Mouse (Mus musculus): Measurements from ENCODE around the gene BC024978.

Gene BC024978

GRCm38 (mm10) chr7:27178324-27179216 lies 17.0 kb upstream of the BC024978 start, which contains the start of gene Rab4b:
Rab4b (minus strand) TSS chr7:27178896.
- DNase-seq = peak; percentile 100

GRCm38 (mm10) chr7:27179217-27179918 lies 16.2 kb upstream of the BC024978 start:
- DNase-seq = no peak

GRCm38 (mm10) chr7:27180036-27180435 lies 15.5 kb upstream of the BC024978 start:
- peak; percentile 63 for DNase-seq

GRCm38 (mm10) chr7:27180837-27181695 lies 14.5 kb upstream of the BC024978 start, which contains the start of the genes Gm21983 and Mia:
Gm21983 (minus strand) TSS chr7:27181086.
Mia (minus strand) TSS chr7:27181157.
- DNase-seq = no peak

GRCm38 (mm10) chr7:27182498-27182897 lies 13.1 kb upstream of the BC024978 start:
- no peak for DNase-seq

GRCm38 (mm10) chr7:27184964-27185363 lies 10.6 kb upstream of the BC024978 start:
- no peak for DNase-seq

GRCm38 (mm10) chr7:27185986-27186385 lies 9.6 kb upstream of the BC024978 start:
- DNase-seq = no peak

- no peak for DNase-seq
Measured at GRCm38 (mm10) chr7:27189271-27189931, 6.2 kb upstream of the BC024978 start.

GRCm38 (mm10) chr7:27192434-27192833 lies 3.1 kb upstream of the BC024978 start:
- DNase-seq = no peak

GRCm38 (mm10) chr7:27193731-27194130 lies 1.9 kb upstream of the BC024978 start:
- no peak for DNase-seq

GRCm38 (mm10) chr7:27197136-27197535 lies 1.6 kb downstream of the BC024978 start:
- DNase-seq = no peak

- no peak for DNase-seq
Measured at GRCm38 (mm10) chr7:27197634-27198033, 2.1 kb downstream of the BC024978 start.

- no peak for DNase-seq
Measured at GRCm38 (mm10) chr7:27198355-27198754, 2.8 kb downstream of the BC024978 start.

- no peak for DNase-seq
Measured at GRCm38 (mm10) chr7:27198779-27199178, 3.2 kb downstream of the BC024978 start.

- DNase-seq = no peak
Measured at GRCm38 (mm10) chr7:27203730-27204449, 8.3 kb downstream of the BC024978 start.

GRCm38 (mm10) chr7:27212626-27213025 lies 17.0 kb downstream of the BC024978 start:
- DNase-seq = no peak

GRCm38 (mm10) chr7:27218586-27218985 lies 23.0 kb downstream of the BC024978 start:
- no peak for DNase-seq

GRCm38 (mm10) chr7:27219937-27220336 lies 24.4 kb downstream of the BC024978 start:
- DNase-seq = no peak

GRCm38 (mm10) chr7:27221939-27222338 lies 26.4 kb downstream of the BC024978 start:
- no peak for DNase-seq

GRCm38 (mm10) chr7:27222538-27222937 lies 27.0 kb downstream of the BC024978 start:
- DNase-seq = no peak

GRCm38 (mm10) chr7:27224877-27225575 lies 29.4 kb downstream of the BC024978 start:
- DNase-seq = no peak

Measured in lung, postnatal 14 days (tissue).